Mouse (Mus musculus): Measurements from ENCODE around the gene Rhot2. TPM values are rescaled to one million over a fixed set of nuclear protein-coding genes. Genes with fewer than 3 reads are reported as not detected.

Rhot2 gene
- polyA plus RNA-seq, 1 experiment = 48.3 TPM

- Histone ChIP-seq H3ac (ENCODE audit: control insufficient read depth, insufficient read length) (no peak overlapping the region), H3K79me2 (ENCODE audit: control insufficient read depth, insufficient read depth) (no peaks in the 10 kb centered on the region), H3K36me3 (ENCODE audit: control insufficient read depth, insufficient read depth) (peaks cover 8% of the 10 kb centered on the region), H3K27me3 (ENCODE audit: control insufficient read depth, insufficient read depth, insufficient read length) (no peaks in the 10 kb centered on the region), H3K4me2 (ENCODE audit: low read depth) (no peak overlapping the region), H3K4me3 (no peak overlapping the region)
- TF ChIP-seq MYOG (IDR thresholded peaks at IDR 0.05; ENCODE audit: control insufficient read depth in 1 of 3, insufficient read depth in 1 of 3, insufficient read length in 2 of 3, low read depth in 2 of 3) (no peak), TCF3 (IDR thresholded peaks at IDR 0.05; ENCODE audit: insufficient read length, low read depth) (no peak), MAX (IDR thresholded peaks at IDR 0.05; ENCODE audit: low read depth) (no peak), MYOD1 (IDR thresholded peaks at IDR 0.05; ENCODE audit: control insufficient read depth in 1 of 3, insufficient read length in 2 of 3, low read depth in 2 of 3) (no peak), USF1 (IDR thresholded peaks at IDR 0.05; ENCODE audit: low read depth) (no peak)
Observed at GRCm38 (mm10) chr17:25886806-25887205, 42.2 kb upstream of the Rhot2 start.

- H3K4me3 ChIP-seq = no peak overlapping the region
- H3K36me3 ChIP-seq (ENCODE audit: control insufficient read depth, insufficient read depth) = peaks cover 8% of the 10 kb centered on the region
- H3ac ChIP-seq (ENCODE audit: control insufficient read depth, insufficient read length) = no peak overlapping the region
- TF ChIP-seq TCF3 (IDR thresholded peaks at IDR 0.05; ENCODE audit: insufficient read length, low read depth) (no peak), SRF (IDR thresholded peaks at IDR 0.05; ENCODE audit: control insufficient read depth, insufficient read length, low read depth) (no peak), MYOD1 (IDR thresholded peaks at IDR 0.05; ENCODE audit: control insufficient read depth in 1 of 3, insufficient read length in 2 of 3, low read depth in 2 of 3) (no peak), POLR2A (IDR thresholded peaks at IDR 0.05; ENCODE audit: insufficient read length, low read depth) (no peak), POLR2AphosphoS2 (IDR thresholded peaks at IDR 0.05; ENCODE audit: insufficient read length, low read depth) (no peak), TCF12 (IDR thresholded peaks at IDR 0.05; ENCODE audit: insufficient read depth, poor library complexity, severe bottlenecking) (no peak), MAX (IDR thresholded peaks at IDR 0.05; ENCODE audit: low read depth) (no peak), USF1 (IDR thresholded peaks at IDR 0.05; ENCODE audit: low read depth) (no peak), MYOG (IDR thresholded peaks at IDR 0.05; ENCODE audit: control insufficient read depth in 1 of 3, insufficient read depth in 1 of 3, insufficient read length in 2 of 3, low read depth in 2 of 3) (no peak), CEBPB (IDR thresholded peaks at IDR 0.05; ENCODE audit: insufficient read depth, poor library complexity, severe bottlenecking) (no peak), E2F4 (IDR thresholded peaks at IDR 0.05; ENCODE audit: insufficient read depth) (no peak), REST (IDR thresholded peaks at IDR 0.05; ENCODE audit: insufficient read depth, insufficient read length) (no peak)
- no peaks in the 10 kb centered on the region for H3K79me2 ChIP-seq (ENCODE audit: control insufficient read depth, insufficient read depth)
- H3K27me3 ChIP-seq (ENCODE audit: control insufficient read depth, insufficient read depth, insufficient read length) = no peaks in the 10 kb centered on the region
- no peak overlapping the region for H3K4me2 ChIP-seq (ENCODE audit: low read depth)
Observed at GRCm38 (mm10) chr17:25885636-25886035, 41.0 kb upstream of the Rhot2 start.

- no peak overlapping the region for H3K4me3 ChIP-seq
- TF ChIP-seq POLR2AphosphoS2 (IDR thresholded peaks at IDR 0.05; ENCODE audit: insufficient read length, low read depth) (peak; percentile 27), POLR2A (IDR thresholded peaks at IDR 0.05; ENCODE audit: insufficient read length, low read depth) (no peak), E2F4 (IDR thresholded peaks at IDR 0.05; ENCODE audit: insufficient read depth) (no peak)
- H3K79me2 ChIP-seq (ENCODE audit: control insufficient read depth, insufficient read depth) = no peaks in the 10 kb centered on the region
- H3K4me2 ChIP-seq (ENCODE audit: low read depth) = no peak overlapping the region
- no peaks in the 10 kb centered on the region for H3K27me3 ChIP-seq (ENCODE audit: control insufficient read depth, insufficient read depth, insufficient read length)
- no peak overlapping the region for H3ac ChIP-seq (ENCODE audit: control insufficient read depth, insufficient read length)
- H3K36me3 ChIP-seq (ENCODE audit: control insufficient read depth, insufficient read depth) = no peaks in the 10 kb centered on the region
Observed at GRCm38 (mm10) chr17:25883824-25884223, 39.2 kb upstream of the Rhot2 start.

GRCm38 (mm10) chr17:25883268-25883667 is 38.6 kb upstream of the Rhot2 start:
- no peak overlapping the region for H3ac ChIP-seq (ENCODE audit: control insufficient read depth, insufficient read length)
- no peak overlapping the region for H3K4me2 ChIP-seq (ENCODE audit: low read depth)
- no peaks in the 10 kb centered on the region for H3K36me3 ChIP-seq (ENCODE audit: control insufficient read depth, insufficient read depth)
- H3K27me3 ChIP-seq (ENCODE audit: control insufficient read depth, insufficient read depth, insufficient read length) = no peaks in the 10 kb centered on the region
- TF ChIP-seq MYOD1 (IDR thresholded peaks at IDR 0.05; ENCODE audit: control insufficient read depth in 1 of 3, insufficient read length in 2 of 3, low read depth in 2 of 3) = no peak
- no peak for TF ChIP-seq TCF3 (IDR thresholded peaks at IDR 0.05; ENCODE audit: insufficient read length, low read depth)
- no peak for TF ChIP-seq REST (IDR thresholded peaks at IDR 0.05; ENCODE audit: insufficient read depth, insufficient read length)
- no peak for TF ChIP-seq MYOG (IDR thresholded peaks at IDR 0.05; ENCODE audit: control insufficient read depth in 1 of 3, insufficient read depth in 1 of 3, insufficient read length in 2 of 3, low read depth in 2 of 3)
- TF ChIP-seq E2F4 (IDR thresholded peaks at IDR 0.05; ENCODE audit: insufficient read depth) = no peak
- no peak for TF ChIP-seq POLR2AphosphoS2 (IDR thresholded peaks at IDR 0.05; ENCODE audit: insufficient read length, low read depth)
- TF ChIP-seq SRF (IDR thresholded peaks at IDR 0.05; ENCODE audit: control insufficient read depth, insufficient read length, low read depth) = no peak
- TF ChIP-seq POLR2A (IDR thresholded peaks at IDR 0.05; ENCODE audit: insufficient read length, low read depth) = no peak
- TF ChIP-seq USF1 (IDR thresholded peaks at IDR 0.05; ENCODE audit: low read depth) = no peak
- TF ChIP-seq TCF12 (IDR thresholded peaks at IDR 0.05; ENCODE audit: insufficient read depth, poor library complexity, severe bottlenecking) = no peak
- no peak for TF ChIP-seq MAX (IDR thresholded peaks at IDR 0.05; ENCODE audit: low read depth)
- no peak for TF ChIP-seq CEBPB (IDR thresholded peaks at IDR 0.05; ENCODE audit: insufficient read depth, poor library complexity, severe bottlenecking)
- H3K79me2 ChIP-seq (ENCODE audit: control insufficient read depth, insufficient read depth) = no peaks in the 10 kb centered on the region
- H3K4me3 ChIP-seq = no peak overlapping the region

- no peak overlapping the region for H3K4me2 ChIP-seq (ENCODE audit: low read depth)
- H3K36me3 ChIP-seq (ENCODE audit: control insufficient read depth, insufficient read depth) = no peaks in the 10 kb centered on the region
- H3K4me3 ChIP-seq = no peak overlapping the region
- no peaks in the 10 kb centered on the region for H3K27me3 ChIP-seq (ENCODE audit: control insufficient read depth, insufficient read depth, insufficient read length)
- no peak overlapping the region for H3ac ChIP-seq (ENCODE audit: control insufficient read depth, insufficient read length)
- TF ChIP-seq POLR2AphosphoS2 (IDR thresholded peaks at IDR 0.05; ENCODE audit: insufficient read length, low read depth) (peak; percentile 66), MAX (IDR thresholded peaks at IDR 0.05; ENCODE audit: low read depth) (no peak), POLR2A (IDR thresholded peaks at IDR 0.05; ENCODE audit: insufficient read length, low read depth) (peak; percentile 27), TCF3 (IDR thresholded peaks at IDR 0.05; ENCODE audit: insufficient read length, low read depth) (no peak)
- H3K79me2 ChIP-seq (ENCODE audit: control insufficient read depth, insufficient read depth) = no peaks in the 10 kb centered on the region
Observed at GRCm38 (mm10) chr17:25882306-25882705, 37.7 kb upstream of the Rhot2 start.
